27 mouse cellular contexts compared by ENCODE assay signal in genomic region chr1:89478571-89479460, GRCm38 (mm10). TPM values are rescaled to one million over a fixed set of nuclear protein-coding genes. Genes with fewer than 3 reads are reported as not detected.
DNase-seq lines count a peak whose midpoint lies in the region; ATAC-seq and TF ChIP-seq lines count a peak whose summit lies in the region.
"Had no signal": no experiment of that assay in that cellular context is flagged by ENCODE, and none has a peak within 500 bp of the region (broad histone marks: within the 10 kb centered on the region; RNA-seq: fewer than 3 reads in every experiment).

No protein-coding gene starts in this region.

- peak overlapping the region; percentile 72; the same call in 1 of the 2 replicates for H3K27ac ChIP-seq in kidney, adult 2 months (ENCODE audit: insufficient read depth, low read depth, low read length)
- H3K27ac ChIP-seq in hindbrain, embryonic 13.5 days: no peak overlapping the region
- H3K27ac ChIP-seq: embryonic facial prominence, embryonic 15.5 days; forebrain, embryonic 15.5 days; heart, adult 2 months; heart, embryonic 15.5 days; hindbrain, embryonic 12.5 days; stomach, embryonic 15.5 days had no signal

- no peaks in the 10 kb centered on the region for H3K36me3 ChIP-seq in kidney, adult 2 months (ENCODE audit: control insufficient read depth, insufficient read depth, low read length)
- no peaks in the 10 kb centered on the region for H3K36me3 ChIP-seq in hindbrain, embryonic 13.5 days
- H3K36me3 ChIP-seq: embryonic facial prominence, embryonic 15.5 days; forebrain, embryonic 15.5 days; heart, embryonic 15.5 days; hindbrain, embryonic 12.5 days; stomach, embryonic 15.5 days had no signal

- H3K9ac ChIP-seq in hindbrain, embryonic 13.5 days: no peak overlapping the region
- H3K9ac ChIP-seq: embryonic facial prominence, embryonic 15.5 days; forebrain, embryonic 15.5 days; heart, embryonic 15.5 days; hindbrain, embryonic 12.5 days; liver, postnatal 0 days; stomach, embryonic 15.5 days had no signal

- WGBS in kidney, adult 2 months: 62% methylated on average over 4 of the region's 4 CpGs
- 83% methylated on average over 4 of the region's 4 CpGs for WGBS in hindbrain, embryonic 13.5 days

- no peak overlapping the region for H3K4me2 ChIP-seq in hindbrain, embryonic 13.5 days
- H3K4me2 ChIP-seq: embryonic facial prominence, embryonic 15.5 days; forebrain, embryonic 15.5 days; heart, embryonic 15.5 days; hindbrain, embryonic 12.5 days; liver, embryonic 11.5 days; stomach, embryonic 15.5 days had no signal

- TF ChIP-seq CTCF in kidney, adult 2 months (conservative IDR thresholded peaks at IDR 0.05; ENCODE audit: insufficient read depth, insufficient read length, low read depth, low read length): no peak

- no peak overlapping the region for H3K4me3 ChIP-seq in kidney, adult 2 months (ENCODE audit: insufficient read depth, low read depth, low read length)
- H3K4me3 ChIP-seq in hindbrain, embryonic 13.5 days: no peak overlapping the region
- H3K4me3 ChIP-seq: embryonic facial prominence, embryonic 15.5 days; forebrain, embryonic 15.5 days; heart, adult 2 months; heart, embryonic 15.5 days; hindbrain, embryonic 12.5 days; stomach, embryonic 15.5 days had no signal

- DNase-seq in frontal cortex, postnatal 14 days (ENCODE audit: low spot score in 2 of 2): no peak
- no peak for DNase-seq in kidney, adult 2 months
- no peak for DNase-seq in kidney, adult 11 months
- DNase-seq in right cerebral cortex, postnatal 36 days (ENCODE audit: low spot score in 2 of 2): peak; percentile 20 to 43
- no peak for DNase-seq in right cerebral cortex, postnatal 25 days
- DNase-seq in telencephalon, adult 2 months (ENCODE audit: low read depth, low spot score): peak; percentile 68
- DNase-seq: adrenal gland, postnatal 14 days; cerebellum, adult 8-10 months; cerebellum, postnatal 36 days; gastrocnemius, postnatal 10 days; heart, adult 2 months; kidney, adult 9 months; kidney, postnatal 14 days; liver, postnatal 0 days; lung, postnatal 14 days; right cerebral cortex, postnatal 4 days; thymus, adult 18-20 months; thymus, postnatal 4 days had no signal

- no peaks in the 10 kb centered on the region for H3K9me3 ChIP-seq in hindbrain, embryonic 13.5 days
- H3K9me3 ChIP-seq: embryonic facial prominence, embryonic 15.5 days; forebrain, embryonic 15.5 days; heart, embryonic 15.5 days; hindbrain, embryonic 12.5 days; stomach, embryonic 15.5 days had no signal

- ATAC-seq in frontal cortex, adult (ENCODE audit: low TSS enrichment): peak; percentile 90
- no peak for ATAC-seq in hindbrain, embryonic 13.5 days (ENCODE audit: low FRiP score)
- ATAC-seq: CD4-positive, CD25-positive, alpha-beta regulatory T cell, adult 4 months; forebrain, embryonic 15.5 days; liver, postnatal 0 days had no signal

- H3K27me3 ChIP-seq in kidney, adult 2 months (replicated peaks; ENCODE audit: control insufficient read depth, insufficient read depth, low read length): no peaks in the 10 kb centered on the region
- no peaks in the 10 kb centered on the region for H3K27me3 ChIP-seq in hindbrain, embryonic 13.5 days
- H3K27me3 ChIP-seq: embryonic facial prominence, embryonic 15.5 days; forebrain, embryonic 15.5 days; heart, embryonic 15.5 days; hindbrain, embryonic 12.5 days; stomach, embryonic 15.5 days had no signal

- H3K4me1 ChIP-seq in kidney, adult 2 months (ENCODE audit: control insufficient read depth, insufficient read depth, low read length): peaks cover 51% of the 10 kb centered on the region
- H3K4me1 ChIP-seq in hindbrain, embryonic 13.5 days (replicated peaks): peaks cover 63% of the 10 kb centered on the region

- TF ChIP-seq POLR2A in kidney, adult 2 months (IDR thresholded peaks at IDR 0.05; ENCODE audit: low read depth, low read length): no peak

RNA-seq across cellular contexts. Expression of gene Agap1, which starts 24.2 kb away (rescaled TPM):
- polyA plus RNA-seq in kidney, adult 2 months (2012; rRNA removed): 29.3 and 31.6 TPM in 2 replicates
- 48.4 and 51.3 TPM in 2 replicates for polyA plus RNA-seq in hindbrain, embryonic 13.5 days (2015; fragmentation: Nextera tagmentation; extraction: Ambion mirVana)

Comparison
In these comparisons a context has a peak if more than half of its experiments do, and no peak if none do; other contexts are left out.
1. DNase-seq: peak in right cerebral cortex, postnatal 36 days (2 of 2) and telencephalon, adult 2 months (single experiment); none in frontal cortex, postnatal 14 days (0 of 2), kidney, adult 2 months (single experiment), kidney, adult 11 months (single experiment) and right cerebral cortex, postnatal 25 days (single experiment).